Mouse (Mus musculus) heart, adult 2 months (tissue): ENCODE measurements around the gene Bdkrb1.

Experiments used
- CTCF ChIP-seq: fragments of 200-600 bp; IDR thresholded peaks from 2 replicates; pipeline ENCODE4 v1.8.1; 2022; ENCODE audit warnings: antibody characterized with exemption, mild to moderate bottlenecking, moderate library complexity
- EP300 ChIP-seq: fragments of 200-500 bp; IDR thresholded peaks from 2 replicates; pipeline ENCODE4 v1.6.1; 2011; ENCODE audit warnings: low read depth, low read length, control low read depth; ENCODE audit not compliant: insufficient read depth

- TF ChIP-seq EP300, result no peak
- no peak for TF ChIP-seq CTCF
These were observed 19.2 kb downstream of the Bdkrb1 start for GRCm38 (mm10) chr12:105622048-105622447.
